Mouse (Mus musculus) bone marrow macrophage, adult 2 months (primary cell): ENCODE data around the gene Fam135a. TPM values are rescaled to one million over a fixed set of nuclear protein-coding genes. Genes with fewer than 3 reads are reported as not detected.

ENCODE experiments used
- H3K27ac ChIP-seq: 2 replicates; pipeline ENCODE4 v1.5.1; 2012; ENCODE audit warnings: low read depth, low read length; ENCODE audit not compliant: insufficient read depth
- H3K4me1 ChIP-seq: 2 replicates; pipeline ENCODE4 v1.6.1; 2012; ENCODE audit warnings: low read length; ENCODE audit not compliant: control insufficient read depth, insufficient read depth
- H3K4me3 ChIP-seq: 2 replicates; pipeline ENCODE4 v1.5.1; 2012; ENCODE audit warnings: mild to moderate bottlenecking, low read length, moderate library complexity; ENCODE audit not compliant: insufficient read depth
- CTCF ChIP-seq: IDR thresholded peaks from 2 replicates; pipeline ENCODE4 v1.5.1; 2012; ENCODE audit warnings: low read depth, mild to moderate bottlenecking, low read length, moderate library complexity
- POLR2A ChIP-seq: IDR thresholded peaks from 2 replicates; pipeline ENCODE4 v1.6.1; 2012; ENCODE audit warnings: mild to moderate bottlenecking, low read depth, low read length, borderline replicate concordance
- polyA plus RNA-seq: library from polyadenylated mRNA; stranded (reverse); fragments of >200 nt; gene quantifications from 2 replicates; pipeline ENCODE4 v1.2.4, GENCODE M21; 2012; ENCODE audit not compliant: missing spikeins, insufficient read depth, insufficient read length

Gene Fam135a
- polyA plus RNA-seq: 4.4 and 5.2 TPM in 2 replicates

- H3K4me3 ChIP-seq: peak within 1 kb of the TSS; percentile 95
- H3K4me1 ChIP-seq: peaks cover 12% of the 10 kb centered on the region
- H3K27ac ChIP-seq: no peak within 1 kb of the TSS; the same call in 1 of the 2 replicates
Measured at GRCm38 (mm10) chr1:24099926-24100869, at the start of gene Fam135a. Fam135a (minus strand) TSS chr1:24100341.

DNA sequence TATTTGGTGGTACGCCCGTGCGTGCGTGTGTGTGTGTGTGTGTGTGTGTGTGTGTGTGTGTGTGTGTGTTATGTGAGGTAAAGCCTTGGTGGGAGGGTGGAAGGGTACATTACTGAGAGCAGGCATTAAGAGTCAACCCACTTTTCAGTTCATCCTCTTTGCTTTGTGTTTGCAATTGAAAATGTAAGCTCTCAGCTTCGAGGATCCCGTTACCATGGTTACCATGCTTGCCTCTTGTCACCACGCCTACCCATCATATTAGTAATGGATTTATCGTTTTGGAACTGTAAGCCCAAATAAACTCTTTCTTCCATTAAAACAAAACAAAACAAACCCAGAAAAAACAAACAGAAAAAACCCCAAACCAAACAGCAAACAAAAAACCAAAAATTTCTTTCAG is 43.4 kb upstream of the Fam135a start:
- no peak overlapping the region for H3K4me3 ChIP-seq
- H3K4me1 ChIP-seq: no peaks in the 10 kb centered on the region
- TF ChIP-seq CTCF: no peak
- TF ChIP-seq POLR2A: no peak
- H3K27ac ChIP-seq: no peak overlapping the region

More at GRCm38 (mm10) chr1:24099926-24100869, at the start of gene Fam135a:
- TF ChIP-seq POLR2A: no peak
- TF ChIP-seq CTCF: no peak

- Histone ChIP-seq H3K27ac (no peak overlapping the region), H3K4me1 (no peaks in the 10 kb centered on the region), H3K4me3 (no peak overlapping the region)
- TF ChIP-seq CTCF: no peak
Measured at GRCm38 (mm10) chr1:24140555-24140954, 40.4 kb upstream of the Fam135a start.

- Histone ChIP-seq H3K4me1 (no peaks in the 10 kb centered on the region), H3K27ac (no peak overlapping the region), H3K4me3 (no peak overlapping the region)
- TF ChIP-seq POLR2A (no peak), CTCF (peak; percentile 27; the same call in 1 of the 2 replicates)
Measured at GRCm38 (mm10) chr1:24137133-24137532, 37.0 kb upstream of the Fam135a start.

DNA sequence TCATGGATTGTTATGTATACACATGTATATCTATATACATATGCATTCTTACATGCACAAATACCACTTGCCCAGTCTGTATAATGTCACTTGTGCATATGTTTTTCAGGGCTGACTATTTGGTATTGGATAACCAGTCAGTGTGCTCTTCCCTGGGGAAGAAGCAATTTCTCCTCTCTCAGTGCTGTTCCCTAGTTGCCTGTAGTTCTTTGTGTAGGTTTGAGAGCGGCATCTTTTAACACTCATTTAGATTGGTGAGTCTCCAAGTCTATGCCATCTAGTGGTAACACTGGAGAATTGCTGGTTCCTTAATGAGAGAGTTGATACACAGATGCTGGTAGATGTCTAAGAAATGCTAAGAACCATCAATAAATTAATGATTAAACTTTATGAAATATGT is 34.7 kb upstream of the Fam135a start:
- no peaks in the 10 kb centered on the region for H3K4me1 ChIP-seq
- H3K27ac ChIP-seq: no peak overlapping the region
- no peak for TF ChIP-seq POLR2A
- TF ChIP-seq CTCF: no peak
- H3K4me3 ChIP-seq: no peak overlapping the region

- H3K4me1 ChIP-seq: no peaks in the 10 kb centered on the region
- TF ChIP-seq POLR2A: no peak
- TF ChIP-seq CTCF: no peak
- no peak overlapping the region for H3K4me3 ChIP-seq
- H3K27ac ChIP-seq: no peak overlapping the region
Measured at GRCm38 (mm10) chr1:24133853-24134252, 33.7 kb upstream of the Fam135a start.

DNA sequence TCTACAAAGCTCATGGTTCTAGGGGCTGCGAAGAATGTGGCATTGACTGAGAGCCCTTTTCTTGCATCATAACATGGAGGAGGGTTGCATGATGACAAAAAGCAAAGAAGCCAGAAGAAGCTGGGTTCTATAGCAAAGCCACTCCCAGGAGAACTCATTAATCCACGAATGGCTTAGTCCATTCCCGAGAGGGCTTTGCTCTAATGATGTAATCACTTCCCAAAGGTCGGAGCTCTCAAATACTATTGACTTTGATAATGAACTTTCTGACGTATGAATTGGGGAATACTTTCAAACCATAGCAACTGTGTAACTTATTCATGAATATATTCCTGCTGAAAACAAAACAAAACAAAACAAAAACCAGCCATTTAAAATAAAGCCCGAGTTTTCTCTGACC is 27.7 kb upstream of the Fam135a start:
- H3K4me1 ChIP-seq: no peaks in the 10 kb centered on the region
- no peak overlapping the region for H3K4me3 ChIP-seq
- no peak for TF ChIP-seq POLR2A
- no peak for TF ChIP-seq CTCF
- no peak overlapping the region for H3K27ac ChIP-seq

GRCm38 (mm10) chr1:24124610-24125009 is 24.5 kb upstream of the Fam135a start:
- no peaks in the 10 kb centered on the region for H3K4me1 ChIP-seq
- TF ChIP-seq POLR2A (no peak), CTCF (no peak)
- H3K4me3 ChIP-seq: no peak overlapping the region
- no peak overlapping the region for H3K27ac ChIP-seq

GRCm38 (mm10) chr1:24122582-24122981 is 22.4 kb upstream of the Fam135a start:
- Histone ChIP-seq H3K4me1 (no peaks in the 10 kb centered on the region), H3K4me3 (no peak overlapping the region), H3K27ac (no peak overlapping the region)
- TF ChIP-seq CTCF: no peak
- no peak for TF ChIP-seq POLR2A

- Histone ChIP-seq H3K4me1 (0 out of 2 replicates have a peak, but pooled peaks cover 3% of the 10 kb centered on the region), H3K27ac (no peak overlapping the region), H3K4me3 (no peak overlapping the region)
- no peak for TF ChIP-seq CTCF
- TF ChIP-seq POLR2A: no peak
Measured at GRCm38 (mm10) chr1:24107971-24108773, 8.0 kb upstream of the Fam135a start.

GRCm38 (mm10) chr1:24107378-24107777 is 7.2 kb upstream of the Fam135a start:
- TF ChIP-seq POLR2A: no peak
- no peak for TF ChIP-seq CTCF
- Histone ChIP-seq H3K4me1 (peaks cover 9% of the 10 kb centered on the region), H3K4me3 (no peak overlapping the region), H3K27ac (no peak overlapping the region)
